Mouse (Mus musculus) limb, embryonic 12.5 days (tissue): ENCODE results near the gene Steap3. TPM values are rescaled to one million over a fixed set of nuclear protein-coding genes. Genes with fewer than 3 reads are reported as not detected.

Experiments
- ATAC-seq: fragments of 200-750 bp; cut with Nextera tagmentation; 2 replicates; pipeline ENCODE4 v1.8.0; 2017; ENCODE audit warnings: low read depth, moderate TSS enrichment; ENCODE audit not compliant: insufficient number of reproducible peaks, insufficient read depth, low FRiP score, low TSS enrichment
- H3K27ac ChIP-seq: fragments of 300-500 bp; sonication (generic); 2 replicates; pipeline ENCODE4 v1.5.1; 2016; ENCODE audit warnings: mild to moderate bottlenecking, moderate library complexity
- H3K27me3 ChIP-seq: fragments of 300-500 bp; sonication (generic); 2 replicates; pipeline ENCODE4 v1.6.1; 2016; ENCODE audit warnings: mild to moderate bottlenecking, moderate library complexity
- H3K36me3 ChIP-seq: fragments of 300-500 bp; sonication (generic); 2 replicates; pipeline ENCODE4 v1.6.1; 2016; ENCODE audit warnings: mild to moderate bottlenecking, moderate library complexity
- H3K4me1 ChIP-seq: fragments of 300-500 bp; sonication (generic); replicated peaks from 2 replicates; pipeline ENCODE4 v1.6.1; 2016
- H3K4me2 ChIP-seq: fragments of 300-500 bp; sonication (generic); 2 replicates; pipeline ENCODE4 v1.6.1; 2016; ENCODE audit warnings: mild to moderate bottlenecking, moderate library complexity
- H3K4me3 ChIP-seq: fragments of 300-500 bp; sonication (generic); replicated peaks from 2 replicates; pipeline ENCODE4 v1.5.1; 2016; ENCODE audit warnings: mild to moderate bottlenecking
- H3K9ac ChIP-seq: fragments of 300-500 bp; sonication (generic); replicated peaks from 2 replicates; pipeline ENCODE4 v1.6.1; 2016; ENCODE audit warnings: mild to moderate bottlenecking, moderate library complexity
- H3K9me3 ChIP-seq: fragments of 300-500 bp; sonication (generic); 2 replicates; pipeline ENCODE4 v1.6.1; 2016; ENCODE audit warnings: mild to moderate bottlenecking, moderate library complexity
- WGBS: fragments of 180-500 bp; shearing (Covaris S2); methylation state at CpG from one replicate; pipeline ENCODE4 v1.1.7; 2016; 5-methylcytosine and 5-hydroxymethylcytosine counted together
- polyA plus RNA-seq: library from polyadenylated mRNA; unstranded; fragments of >200 nt; fragmentation: Nextera tagmentation; extraction: Ambion mirVana; gene quantifications from 2 replicates; pipeline ENCODE4 v1.2.1, GENCODE M21; 2016

Gene Steap3
- polyA plus RNA-seq, 1 experiment from 2014 or later = 3.9 TPM

GRCm38 (mm10) chr1:120232170-120232569, 40.3 kb downstream of the Steap3 start:
- no peak overlapping the region for H3K27ac ChIP-seq
- 67% methylated on average over 6 of the region's 6 CpGs for WGBS
- no peak overlapping the region for H3K4me3 ChIP-seq
- H3K27me3 ChIP-seq = no peaks in the 10 kb centered on the region
- H3K9ac ChIP-seq = no peak overlapping the region
- no peaks in the 10 kb centered on the region for H3K4me1 ChIP-seq
- H3K9me3 ChIP-seq = no peaks in the 10 kb centered on the region
- no peak for ATAC-seq
- no peaks in the 10 kb centered on the region for H3K36me3 ChIP-seq
- no peak overlapping the region for H3K4me2 ChIP-seq

DNA sequence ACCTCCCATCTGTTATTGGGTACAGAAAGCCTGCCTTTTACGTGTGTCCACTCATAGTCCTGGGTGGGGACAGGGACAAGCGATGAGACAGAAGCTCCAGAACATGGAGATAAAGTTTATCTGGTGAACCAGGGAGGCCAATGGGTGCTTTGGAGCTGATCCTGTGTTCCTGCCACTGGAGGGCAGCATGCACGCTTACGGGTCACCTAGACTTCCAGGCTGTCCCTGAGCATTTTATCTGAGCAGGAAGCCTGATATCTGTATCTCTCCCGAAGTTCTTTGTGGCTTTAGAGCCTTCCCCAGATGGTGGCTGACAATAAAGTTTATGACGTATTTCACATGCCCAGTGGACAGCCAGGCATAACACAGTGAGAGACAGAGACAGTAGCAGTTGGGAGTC, 41.2 kb downstream of the Steap3 start:
- Histone ChIP-seq H3K27me3 (no peaks in the 10 kb centered on the region), H3K4me2 (no peak overlapping the region), H3K4me3 (no peak overlapping the region), H3K9me3 (no peaks in the 10 kb centered on the region), H3K9ac (no peak overlapping the region), H3K36me3 (no peaks in the 10 kb centered on the region), H3K4me1 (peaks cover 8% of the 10 kb centered on the region; the same call in 1 of the 2 replicates), H3K27ac (no peak overlapping the region)
- 34% methylated on average over 6 of the region's 6 CpGs for WGBS
- no peak for ATAC-seq

DNA sequence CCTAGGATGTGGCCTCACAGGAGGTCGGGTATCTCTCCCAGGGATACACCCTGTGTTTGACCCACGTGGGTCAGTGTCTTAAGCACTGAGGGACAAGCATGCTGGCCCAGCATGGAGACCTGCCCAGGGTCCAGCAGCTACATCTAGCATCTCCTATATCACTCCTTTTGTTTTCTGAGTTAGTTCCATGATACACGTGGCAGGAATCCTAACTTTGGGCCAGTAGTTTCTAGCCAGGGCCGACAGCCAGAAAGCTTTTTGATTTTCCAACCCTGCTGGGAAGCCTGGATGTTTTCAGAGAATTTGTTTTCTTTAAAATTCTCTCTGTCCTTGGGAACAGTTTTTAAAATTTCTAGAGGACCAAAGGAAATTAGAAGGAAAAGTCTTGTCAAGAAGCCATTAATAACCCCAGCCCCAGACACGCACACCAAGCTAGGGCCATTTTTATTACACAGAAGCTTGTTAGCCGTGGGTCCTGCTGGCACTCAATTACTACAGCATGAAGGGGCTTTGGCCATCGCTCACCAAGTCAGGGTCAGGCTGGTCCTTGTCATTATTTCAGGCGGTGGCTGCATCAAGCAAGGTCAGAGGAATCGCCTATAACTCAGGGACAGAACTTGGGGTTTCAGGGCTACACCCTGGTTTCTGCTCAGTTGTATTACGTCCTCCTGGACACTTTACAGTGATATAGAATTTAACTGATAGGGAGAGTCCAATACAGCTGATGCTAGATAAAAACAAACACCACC, 42.6 kb downstream of the Steap3 start:
- Histone ChIP-seq H3K9me3 (no peaks in the 10 kb centered on the region), H3K27me3 (no peaks in the 10 kb centered on the region), H3K27ac (no peak overlapping the region), H3K36me3 (no peaks in the 10 kb centered on the region), H3K4me1 (peaks cover 15% of the 10 kb centered on the region), H3K4me3 (no peak overlapping the region), H3K4me2 (no peak overlapping the region), H3K9ac (no peak overlapping the region)
- ATAC-seq = no peak
- 50% methylated on average over 10 of the region's 10 CpGs for WGBS

GRCm38 (mm10) chr1:120223613-120224012, 48.9 kb downstream of the Steap3 start:
- ATAC-seq = no peak
- H3K9me3 ChIP-seq = 0 out of 2 replicates have a peak, but pooled peaks cover 3% of the 10 kb centered on the region
- H3K9ac ChIP-seq = no peak overlapping the region
- H3K36me3 ChIP-seq = no peaks in the 10 kb centered on the region
- H3K4me2 ChIP-seq = no peak overlapping the region
- no peak overlapping the region for H3K27ac ChIP-seq
- no peaks in the 10 kb centered on the region for H3K27me3 ChIP-seq
- 59% methylated on average over 4 of the region's 4 CpGs for WGBS
- H3K4me1 ChIP-seq = peaks cover 22% of the 10 kb centered on the region
- H3K4me3 ChIP-seq = no peak overlapping the region

DNA sequence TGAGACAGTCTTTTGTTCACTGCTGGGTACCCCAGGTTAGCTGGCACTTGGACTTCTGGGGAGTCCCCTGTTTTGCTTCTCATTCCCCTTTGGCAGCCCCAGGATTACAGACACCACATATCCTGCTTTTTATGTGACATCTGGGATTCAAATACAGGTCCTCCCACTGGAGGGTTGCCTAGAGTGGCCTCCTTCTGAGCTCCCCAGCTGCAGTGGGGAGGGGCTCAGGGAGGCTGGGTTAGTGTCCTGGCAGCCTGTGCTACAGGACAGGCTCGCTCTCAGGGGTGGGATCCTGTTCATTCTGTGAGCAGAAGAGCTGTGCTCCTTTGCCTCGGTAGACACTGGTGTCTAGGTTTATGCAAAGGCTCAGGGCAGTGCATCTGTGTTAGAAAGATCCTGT, 51.2 kb downstream of the Steap3 start:
- WGBS = 44% methylated on average over 2 of the region's 2 CpGs
- no peak for ATAC-seq

DNA sequence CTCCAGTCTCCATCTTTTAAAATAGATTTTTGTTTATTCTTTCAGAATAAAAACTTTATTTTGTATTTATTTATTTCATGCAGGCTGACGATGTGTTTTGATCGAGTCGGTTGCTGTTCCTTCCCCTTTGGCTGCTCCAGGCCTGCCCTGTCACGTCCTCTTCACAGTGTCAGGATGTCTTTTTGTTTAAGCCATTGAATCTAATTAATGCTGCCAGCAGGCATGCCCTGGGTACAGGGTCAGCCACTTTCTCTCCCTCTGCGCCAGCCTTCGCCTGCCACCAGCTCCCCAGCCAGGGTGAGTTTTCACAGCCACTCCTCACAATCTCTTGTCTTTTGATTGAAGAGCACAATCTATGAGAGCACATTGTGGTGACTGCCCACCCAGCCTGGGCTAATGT, 51.7 kb downstream of the Steap3 start:
- no peak for ATAC-seq
- Histone ChIP-seq H3K4me3 (no peak overlapping the region), H3K9ac (no peak overlapping the region), H3K4me1 (peaks cover 10% of the 10 kb centered on the region), H3K36me3 (no peaks in the 10 kb centered on the region), H3K4me2 (no peak overlapping the region), H3K9me3 (0 out of 2 replicates have a peak, but pooled peaks cover 3% of the 10 kb centered on the region), H3K27me3 (no peaks in the 10 kb centered on the region), H3K27ac (no peak overlapping the region)
- WGBS = 69% methylated on average over 6 of the region's 6 CpGs

More for the DNA sequence above, 51.2 kb downstream of the Steap3 start:
- H3K4me2 ChIP-seq = no peak overlapping the region
- no peaks in the 10 kb centered on the region for H3K36me3 ChIP-seq
- H3K9ac ChIP-seq = no peak overlapping the region
- H3K9me3 ChIP-seq = 0 out of 2 replicates have a peak, but pooled peaks cover 3% of the 10 kb centered on the region
- no peak overlapping the region for H3K4me3 ChIP-seq
- no peak overlapping the region for H3K27ac ChIP-seq
- peaks cover 14% of the 10 kb centered on the region for H3K4me1 ChIP-seq
- H3K27me3 ChIP-seq = no peaks in the 10 kb centered on the region

GRCm38 (mm10) chr1:120208502-120209230, 63.8 kb downstream of the Steap3 start:
- Histone ChIP-seq H3K9ac (no peak overlapping the region), H3K4me2 (no peak overlapping the region), H3K36me3 (no peaks in the 10 kb centered on the region), H3K27ac (no peak overlapping the region), H3K27me3 (no peaks in the 10 kb centered on the region), H3K4me3 (no peak overlapping the region), H3K4me1 (no peaks in the 10 kb centered on the region), H3K9me3 (no peaks in the 10 kb centered on the region)
- 81% methylated on average over 11 of the region's 11 CpGs for WGBS
- no peak for ATAC-seq

GRCm38 (mm10) chr1:120207568-120207967, 64.9 kb downstream of the Steap3 start:
- no peak overlapping the region for H3K4me3 ChIP-seq
- WGBS = 80% methylated on average over 6 of the region's 6 CpGs

DNA sequence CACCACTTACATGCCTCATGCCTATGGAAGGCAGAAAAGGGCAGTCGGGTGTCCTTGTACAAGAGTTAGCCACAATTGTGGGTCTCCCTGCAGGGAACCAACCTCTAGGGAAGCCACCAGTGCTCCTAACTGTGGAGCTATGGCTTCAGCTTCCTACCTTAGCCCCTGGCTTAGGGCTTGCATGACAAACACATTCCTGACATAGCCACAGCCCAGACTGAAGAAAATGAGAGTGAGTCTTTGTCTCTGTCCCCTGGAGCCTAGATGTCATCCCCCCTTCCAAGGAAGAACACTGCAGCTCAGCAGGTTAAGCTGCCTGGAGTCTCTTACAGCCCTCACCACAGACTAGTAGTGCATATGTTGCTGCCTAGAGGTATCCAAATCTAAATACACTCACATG, 67.7 kb downstream of the Steap3 start:
- Histone ChIP-seq H3K4me2 (no peak overlapping the region), H3K27me3 (no peaks in the 10 kb centered on the region), H3K27ac (no peak overlapping the region), H3K4me1 (no peaks in the 10 kb centered on the region), H3K4me3 (no peak overlapping the region), H3K36me3 (no peaks in the 10 kb centered on the region), H3K9me3 (no peaks in the 10 kb centered on the region), H3K9ac (no peak overlapping the region)
- no peak for ATAC-seq
- WGBS = 65% methylated on average over 1 of the region's 1 CpGs

More at GRCm38 (mm10) chr1:120207568-120207967, 64.9 kb downstream of the Steap3 start:
- H3K36me3 ChIP-seq = no peaks in the 10 kb centered on the region
- H3K4me2 ChIP-seq = no peak overlapping the region
- H3K4me1 ChIP-seq = no peaks in the 10 kb centered on the region
- no peak overlapping the region for H3K9ac ChIP-seq
- ATAC-seq = no peak
- H3K27ac ChIP-seq = no peak overlapping the region
- H3K9me3 ChIP-seq = no peaks in the 10 kb centered on the region
- no peaks in the 10 kb centered on the region for H3K27me3 ChIP-seq

- no peak overlapping the region for H3K4me2 ChIP-seq
- no peak overlapping the region for H3K27ac ChIP-seq
- 80% methylated on average over 5 of the region's 5 CpGs for WGBS
- H3K36me3 ChIP-seq = no peaks in the 10 kb centered on the region
- ATAC-seq = no peak
- H3K9ac ChIP-seq = no peak overlapping the region
- H3K9me3 ChIP-seq = no peaks in the 10 kb centered on the region
- no peaks in the 10 kb centered on the region for H3K4me1 ChIP-seq
- no peak overlapping the region for H3K4me3 ChIP-seq
- no peaks in the 10 kb centered on the region for H3K27me3 ChIP-seq
Measured at GRCm38 (mm10) chr1:120203836-120204235, 68.7 kb downstream of the Steap3 start.

DNA sequence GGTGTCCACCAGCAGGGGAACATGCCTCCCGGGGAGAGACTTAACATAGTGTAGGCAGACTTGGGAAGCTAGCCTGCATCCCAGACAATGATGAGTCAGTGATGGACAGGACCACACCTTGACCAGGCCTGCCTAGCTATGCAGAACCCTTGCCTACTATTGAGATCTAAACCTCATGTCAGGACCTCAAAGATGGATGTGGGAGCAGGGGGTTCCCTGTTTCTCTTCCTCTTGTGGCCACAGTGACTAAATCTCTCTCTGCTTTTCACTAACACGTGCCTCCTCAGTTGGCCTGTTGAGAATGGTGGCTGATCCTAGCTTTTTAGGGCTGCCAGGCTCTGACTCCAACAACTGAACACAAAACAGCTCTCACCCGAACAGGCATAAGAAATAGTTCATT, 70.0 kb downstream of the Steap3 start:
- WGBS = 66% methylated on average over 3 of the region's 3 CpGs
- ATAC-seq = no peak

More for the DNA sequence above, 70.0 kb downstream of the Steap3 start:
- Histone ChIP-seq H3K4me2 (no peak overlapping the region), H3K27ac (no peak overlapping the region), H3K36me3 (no peaks in the 10 kb centered on the region), H3K9ac (no peak overlapping the region), H3K27me3 (no peaks in the 10 kb centered on the region), H3K4me1 (no peaks in the 10 kb centered on the region), H3K9me3 (no peaks in the 10 kb centered on the region), H3K4me3 (no peak overlapping the region)
